Mouse (Mus musculus) embryonic fibroblast, embryonic 13.5 days (primary cell): ENCODE data around the gene Dgkk. TPM values are rescaled to one million over a fixed set of nuclear protein-coding genes. Genes with fewer than 3 reads are reported as not detected.
"Not testable (repeated sequence)": the region's sequence is repeated elsewhere in the genome, so short reads cannot be mapped to it uniquely, and the experiment has no call there.

Experiments
- H3K27ac ChIP-seq: 2 replicates; pipeline ENCODE4 v1.5.1; 2012; ENCODE audit warnings: low read length, control low read depth, inconsistent platforms; ENCODE audit not compliant: insufficient read depth
- H3K4me1 ChIP-seq: 2 replicates; pipeline ENCODE4 v1.6.1; 2011; ENCODE audit warnings: low read length; ENCODE audit not compliant: control insufficient read depth, insufficient read depth
- H3K4me3 ChIP-seq: 2 replicates; pipeline ENCODE4 v1.5.1; 2011; ENCODE audit warnings: mild to moderate bottlenecking, control low read depth, low read length; ENCODE audit not compliant: insufficient read depth
- CTCF ChIP-seq: IDR thresholded peaks from 2 replicates; pipeline ENCODE4 v1.5.1; 2011; ENCODE audit warnings: mild to moderate bottlenecking, control low read depth, low read length, moderate library complexity, borderline replicate concordance; ENCODE audit not compliant: insufficient read depth
- POLR2A ChIP-seq: IDR thresholded peaks from 2 replicates; pipeline ENCODE4 v1.6.1; 2011; ENCODE audit warnings: low read depth, mild to moderate bottlenecking, control low read depth, low read length, moderate library complexity
- polyA plus RNA-seq: library from polyadenylated mRNA; stranded (reverse); fragments of >200 nt; gene quantifications from 2 replicates; pipeline ENCODE4 v1.2.4, GENCODE M21; 2011; ENCODE audit warnings: low read depth; ENCODE audit not compliant: missing spikeins, insufficient read length

Gene Dgkk
- polyA plus RNA-seq, result 1.4 and 3.0 TPM in 2 replicates

DNA sequence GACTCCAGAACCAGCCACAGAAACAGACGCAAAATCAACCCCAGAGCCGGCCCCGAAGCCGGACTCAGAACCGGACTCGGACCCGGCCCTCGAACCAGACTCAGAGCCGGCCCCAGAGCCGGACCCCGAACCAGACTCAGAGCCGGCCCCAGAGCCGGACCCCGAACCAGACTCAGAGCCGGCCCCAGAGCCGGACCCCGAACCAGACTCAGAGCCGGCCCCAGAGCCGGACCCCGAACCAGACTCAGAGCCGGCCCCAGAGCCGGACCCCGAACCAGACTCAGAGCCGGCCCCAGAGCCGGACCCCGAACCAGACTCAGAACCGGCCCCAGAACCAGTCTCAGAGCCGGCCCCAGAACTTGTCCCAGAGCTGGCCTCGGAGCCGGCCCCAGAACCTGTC lies at the start of gene Dgkk:
Gene Dgkk (plus strand): TSS at position 301 of the 400 bp plus-strand sequence.
- not testable (repeated sequence) for H3K4me1 ChIP-seq, H3K27ac ChIP-seq
- H3K4me3 ChIP-seq, result peak within 1 kb of the TSS; percentile 14; the same call in 1 of the 2 replicates

DNA sequence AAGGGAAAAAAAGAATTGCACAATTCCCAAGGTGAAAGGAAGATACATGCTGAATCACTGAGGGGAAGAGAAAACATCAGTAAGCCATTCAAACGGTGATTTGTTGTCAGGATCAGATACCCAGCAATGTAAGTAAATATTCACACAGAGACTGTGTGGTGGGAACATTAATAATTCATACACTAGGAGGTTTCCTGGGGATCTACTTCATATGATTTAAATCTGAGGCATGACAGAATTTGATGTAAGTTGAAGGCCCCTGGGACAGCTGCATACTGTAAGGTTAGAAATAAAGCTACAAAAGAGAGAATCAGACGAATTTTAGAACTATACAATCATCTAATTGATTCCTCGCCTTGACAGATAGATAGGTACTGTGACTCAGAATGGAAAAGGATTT lies 45.1 kb upstream of the Dgkk start:
- Histone ChIP-seq H3K4me3 (no peak overlapping the region), H3K27ac (no peak overlapping the region), H3K4me1 (no peaks in the 10 kb centered on the region)
- no peak for TF ChIP-seq CTCF
- no peak for TF ChIP-seq POLR2A

DNA sequence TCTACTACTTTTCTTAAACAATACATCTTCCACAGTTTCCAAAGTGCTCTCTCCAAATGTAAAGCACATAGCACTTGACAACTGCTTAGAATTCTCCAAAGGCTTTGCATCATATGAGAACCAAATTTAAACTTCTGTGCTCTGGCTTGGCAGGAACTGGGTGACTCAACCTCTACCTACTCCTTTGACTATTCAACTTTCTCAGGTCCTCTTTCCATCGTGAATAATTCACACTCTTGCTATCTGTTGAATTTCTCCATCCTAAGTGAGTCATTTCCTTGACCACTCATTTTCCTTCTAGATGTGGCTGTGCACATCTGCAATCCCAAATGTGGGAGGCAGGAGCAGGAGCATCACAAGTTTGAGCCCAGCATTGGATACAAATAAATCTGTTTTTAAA lies 28.4 kb upstream of the Dgkk start:
- Histone ChIP-seq H3K27ac (no peak overlapping the region), H3K4me1 (no peaks in the 10 kb centered on the region), H3K4me3 (no peak overlapping the region)
- TF ChIP-seq CTCF (no peak), POLR2A (no peak)

DNA sequence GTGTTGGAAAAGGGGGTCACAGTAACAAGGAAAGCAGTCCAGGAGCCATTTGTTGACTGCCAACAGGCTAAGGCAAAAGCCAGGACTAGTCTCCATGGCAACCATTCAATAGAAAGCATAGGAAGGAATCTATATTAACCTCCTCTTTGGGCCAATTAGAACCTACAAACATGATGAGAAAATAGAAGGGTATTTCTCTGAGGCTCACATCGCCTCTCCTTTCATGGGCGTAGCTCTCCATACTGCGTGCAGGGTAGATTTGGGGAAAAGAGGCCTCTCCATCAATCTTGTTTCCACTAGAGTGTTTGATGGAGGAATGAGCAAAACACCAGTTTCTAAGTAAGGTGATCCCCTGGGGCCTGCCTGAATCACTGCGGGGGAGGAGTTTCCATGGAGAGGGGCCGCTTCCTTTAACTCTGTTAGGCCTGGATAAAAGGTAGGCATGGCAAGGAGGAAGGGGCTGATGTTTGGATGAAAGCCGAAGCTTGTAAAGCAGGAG lies 27.5 kb upstream of the Dgkk start:
- Histone ChIP-seq H3K27ac (no peak overlapping the region), H3K4me1 (no peaks in the 10 kb centered on the region), H3K4me3 (no peak overlapping the region)
- TF ChIP-seq POLR2A (no peak), CTCF (no peak)

DNA sequence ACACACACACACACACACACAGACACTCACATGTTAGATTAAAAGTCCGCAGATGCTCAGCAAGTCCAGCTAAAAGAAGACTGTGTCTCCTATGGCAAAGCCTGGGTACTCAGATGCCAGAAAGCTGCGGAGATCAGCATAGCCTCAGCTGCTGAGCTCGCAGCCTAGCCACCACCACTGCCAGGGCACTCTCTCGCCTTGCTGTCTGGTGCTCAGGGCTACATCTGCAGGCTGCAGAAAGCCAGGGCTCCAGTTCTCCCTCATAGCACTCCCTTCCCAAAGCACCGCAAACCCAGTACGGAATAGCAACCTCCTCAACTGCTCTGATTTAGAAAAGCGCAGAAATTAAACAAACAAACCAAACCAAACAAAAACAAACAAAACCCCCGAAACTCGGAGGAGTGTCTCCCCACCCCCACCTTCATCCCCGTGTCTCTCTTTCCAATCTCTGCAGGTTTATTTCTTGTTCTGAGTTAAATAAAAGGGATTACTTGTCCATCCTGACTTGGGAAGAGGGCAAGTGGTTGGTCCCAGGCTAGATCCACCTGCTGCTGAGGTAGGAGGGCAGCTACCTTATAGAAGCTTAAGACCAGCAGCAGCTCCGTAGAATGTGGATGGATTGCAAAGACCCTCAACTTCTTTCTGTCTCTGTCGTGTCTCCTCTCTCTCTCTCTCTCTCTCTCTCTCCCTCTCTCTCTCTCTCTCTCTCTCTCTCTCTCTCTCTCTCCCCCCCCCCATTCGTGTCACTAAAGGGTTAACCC lies 1.4 kb upstream of the Dgkk start:
- Histone ChIP-seq H3K27ac (no peak overlapping the region), H3K4me3 (no peak overlapping the region; the same call in 1 of the 2 replicates), H3K4me1 (no peaks in the 10 kb centered on the region)
- TF ChIP-seq POLR2A (no peak), CTCF (no peak)

DNA sequence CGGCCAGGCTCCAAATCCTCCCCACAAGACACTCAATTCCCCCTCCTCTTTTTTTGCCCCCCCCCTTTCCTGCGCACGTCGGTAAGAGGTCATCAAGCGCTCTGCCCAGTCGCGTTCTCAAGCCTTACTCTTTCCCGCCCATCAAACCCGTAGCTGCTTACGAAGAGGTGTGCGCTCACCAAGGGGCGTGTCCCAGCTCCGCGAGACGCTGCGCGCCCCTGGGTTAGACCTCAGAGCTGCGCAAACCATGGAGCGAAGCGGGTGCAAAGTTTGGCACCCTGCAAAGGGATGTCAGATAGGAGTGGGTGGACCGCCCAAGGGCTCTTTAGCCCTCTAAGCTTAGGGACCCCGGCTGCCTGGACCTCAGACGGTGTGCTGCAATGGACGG lies 862 bp upstream of the Dgkk start:
- H3K27ac ChIP-seq, result no peak overlapping the region
- TF ChIP-seq POLR2A (no peak), CTCF (no peak)
- peak overlapping the region; percentile 14; the same call in 1 of the 2 replicates for H3K4me3 ChIP-seq
- no peaks in the 10 kb centered on the region for H3K4me1 ChIP-seq

GRCm38 (mm10) chrX:6779969-6780539 lies 948 bp downstream of the Dgkk start:
- TF ChIP-seq CTCF, result no peak
- TF ChIP-seq POLR2A, result no peak
- no peak overlapping the region for H3K4me3 ChIP-seq

DNA sequence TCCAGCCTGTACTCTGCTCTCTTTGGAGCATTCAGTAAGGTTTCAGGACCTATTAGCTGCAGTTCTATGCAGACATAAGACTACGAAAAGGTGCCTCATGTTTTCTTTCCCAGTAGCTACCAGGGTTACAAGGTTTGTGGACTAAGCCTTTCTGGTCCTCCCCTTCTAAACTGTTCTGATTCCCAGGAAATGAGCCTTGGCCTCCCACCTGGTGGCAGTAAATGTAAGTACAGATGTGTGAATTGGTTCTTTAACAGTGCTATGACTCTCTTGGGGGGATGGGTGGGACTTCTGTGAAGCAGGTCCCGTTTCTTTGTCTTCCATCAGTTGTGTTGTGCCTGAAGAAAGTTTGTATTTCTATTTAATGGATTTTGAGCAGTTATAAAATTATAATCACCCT lies 53.4 kb downstream of the Dgkk start:
- H3K27ac ChIP-seq, result no peak overlapping the region
- no peaks in the 10 kb centered on the region for H3K4me1 ChIP-seq
- H3K4me3 ChIP-seq, result no peak overlapping the region
- TF ChIP-seq CTCF (no peak), POLR2A (no peak)

More at GRCm38 (mm10) chrX:6779969-6780539, 948 bp downstream of the Dgkk start:
- H3K4me1 ChIP-seq, result no peaks in the 10 kb centered on the region
- no peak overlapping the region for H3K27ac ChIP-seq

DNA sequence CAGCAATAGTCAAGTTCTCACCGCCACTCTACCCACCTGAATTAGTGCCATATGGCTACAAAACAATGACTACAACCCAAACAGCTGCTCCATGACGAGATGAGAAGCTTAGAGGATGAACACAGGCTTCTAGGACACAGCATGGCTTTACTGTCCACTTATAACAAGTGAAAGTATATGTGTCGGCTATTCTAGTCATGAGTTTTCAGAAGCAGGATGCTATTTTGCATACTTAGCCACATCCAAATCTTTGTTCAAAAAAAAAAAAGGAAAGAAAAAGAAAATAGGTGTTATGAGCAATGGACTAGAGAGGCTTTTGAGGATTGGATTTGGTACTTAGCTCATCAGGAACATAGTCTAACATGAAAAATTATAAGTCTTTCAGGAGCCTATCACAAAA lies 74.4 kb downstream of the Dgkk start:
- TF ChIP-seq CTCF (no peak), POLR2A (no peak)
- Histone ChIP-seq H3K4me1 (no peaks in the 10 kb centered on the region), H3K27ac (no peak overlapping the region), H3K4me3 (no peak overlapping the region)

DNA sequence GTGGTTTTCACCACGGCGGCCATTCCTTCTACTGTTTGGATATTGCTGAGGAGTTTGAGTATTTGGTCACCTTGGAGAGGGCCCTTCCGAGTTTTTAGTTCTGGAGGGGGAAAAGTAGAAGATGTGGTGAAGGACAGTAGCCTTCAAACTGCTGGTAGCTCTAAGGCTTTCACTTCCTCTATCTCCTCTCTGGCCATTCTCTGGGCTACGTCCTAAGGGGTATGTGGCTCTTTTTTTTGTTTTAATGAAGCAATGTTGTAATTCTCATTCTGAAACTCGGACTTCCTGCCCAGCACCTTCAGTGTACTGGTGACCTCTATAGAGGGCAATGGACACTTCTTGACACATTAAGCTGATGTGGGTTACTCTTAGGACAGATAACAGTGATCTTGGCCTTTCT lies 75.0 kb downstream of the Dgkk start:
- TF ChIP-seq CTCF, result no peak
- no peak for TF ChIP-seq POLR2A
- no peaks in the 10 kb centered on the region for H3K4me1 ChIP-seq
- no peak overlapping the region for H3K4me3 ChIP-seq
- no peak overlapping the region for H3K27ac ChIP-seq
